Mouse (Mus musculus) heart, postnatal 4 days (tissue): ENCODE measurements around the gene Abca15. TPM values are rescaled to one million over a fixed set of nuclear protein-coding genes. Genes with fewer than 3 reads are reported as not detected.
"Not testable (repeated sequence)": the region's sequence is repeated elsewhere in the genome, so short reads cannot be mapped to it uniquely, and the experiment has no call there.

ENCODE experiments used
- DNase-seq: peaks from one replicate; pipeline ENCODE4 v3.0.0; 2021
- total RNA-seq, 2 experiments: library from RNA; stranded (reverse); gene quantifications; 2 replicates each; pipeline ENCODE4 v1.2.3; 2021

The Abca15 gene
- not detected for total RNA-seq

GRCm38 (mm10) chr7:120328087-120328793 lies at the start of gene Abca15:
TSS of gene Abca15 (plus strand) at chr7:120328670.
- DNase-seq = peak; percentile 27

GRCm38 (mm10) chr7:120285286-120285685 lies 43.2 kb upstream of the Abca15 start:
- peak; percentile 6 for DNase-seq

- DNase-seq = no peak
These were observed 12.4 kb upstream of the Abca15 start for GRCm38 (mm10) chr7:120316086-120316485.

GRCm38 (mm10) chr7:120322963-120323362 lies 5.5 kb upstream of the Abca15 start:
- DNase-seq = no peak

- DNase-seq = not testable (repeated sequence)
These were observed 2.6 kb upstream of the Abca15 start for GRCm38 (mm10) chr7:120325911-120326310.

GRCm38 (mm10) chr7:120327220-120328073 lies 1.0 kb upstream of the Abca15 start:
- DNase-seq = peak; percentile 39

- peak; percentile 5 for DNase-seq
These were observed 32.7 kb downstream of the Abca15 start for GRCm38 (mm10) chr7:120361159-120361558.

GRCm38 (mm10) chr7:120409447-120409846 lies 81.0 kb downstream of the Abca15 start, which contains the start of gene Abca16:
TSS of gene Abca16 (plus strand) at chr7:120409647.
- DNase-seq = peak; percentile 5

GRCm38 (mm10) chr7:120412391-120412790 lies 83.9 kb downstream of the Abca15 start:
- no peak for DNase-seq

- DNase-seq = peak; percentile 9
These were observed 98.2 kb downstream of the Abca15 start for GRCm38 (mm10) chr7:120426625-120427024.

GRCm38 (mm10) chr7:120431464-120431863 lies 103.0 kb downstream of the Abca15 start:
- DNase-seq = no peak

Other genes starting within 250 kb of the Abca15 start
- under 1 TPM; 0.02 to 0.05 TPM for gene Dnah3, start 233.4 kb upstream of the Abca15 start, total RNA-seq
- 10 to 100 TPM; 15.5 to 16.8 TPM for gene Tmem159, start 226.3 kb upstream of the Abca15 start, total RNA-seq
- under 1 TPM; 0.11 to 0.36 TPM for gene Zp2, start 183.4 kb upstream of the Abca15 start, total RNA-seq
- under 1 TPM; 0.11 to 0.12 TPM for gene Anks4b, start 154.8 kb upstream of the Abca15 start, total RNA-seq
- under 1 TPM; 0.45 to 0.63 TPM for gene Crym, start 126.6 kb upstream of the Abca15 start, total RNA-seq
- gene Abca14, start 124.7 kb upstream of the Abca15 start, total RNA-seq = under 1 TPM in 1 of 2 experiments, not detected in 1; 0.20 TPM
- gene Abca16, start 81.0 kb downstream of the Abca15 start, total RNA-seq = not detected